Mouse (Mus musculus) frontal cortex, adult 2 months (tissue): ENCODE measurements around the gene Mylpf. TPM values are rescaled to one million over a fixed set of nuclear protein-coding genes. Genes with fewer than 3 reads are reported as not detected.
A peak's percentile ranks its signal among the peaks of the same experiment; 100 is the strongest.

Source experiments
- DNase-seq, 2 experiments: peaks; one replicate each; pipeline ENCODE4 v3.0.0; 2022; ENCODE audit warnings: low spot score in 1 of 2; ENCODE audit errors: extremely low spot score in 1 of 2
- polyA plus RNA-seq: library from polyadenylated mRNA; depleted of rRNA; stranded (reverse); fragments of >200 nt; gene quantifications from 2 replicates; pipeline ENCODE4 v1.2.3, GENCODE M21; 2012

Gene Mylpf
- polyA plus RNA-seq, 1 experiment = 1.6 TPM

GRCm38 (mm10) chr7:127196484-127196883 is 12.2 kb upstream of the Mylpf start:
- no peak for DNase-seq

- no peak for DNase-seq
These were observed 2.1 kb upstream of the Mylpf start for GRCm38 (mm10) chr7:127206606-127207005.

GRCm38 (mm10) chr7:127207374-127208294 is 1.1 kb upstream of the Mylpf start:
- no peak for DNase-seq

- no peak for DNase-seq
These were observed 466 bp upstream of the Mylpf start, which contains the start of gene Tbc1d10b for GRCm38 (mm10) chr7:127208295-127208552. Gene Tbc1d10b, minus strand, starts transcription at chr7:127208468.

GRCm38 (mm10) chr7:127209851-127210250 is 1.2 kb downstream of the Mylpf start:
- no peak for DNase-seq

GRCm38 (mm10) chr7:127210266-127210665 is 1.6 kb downstream of the Mylpf start:
- no peak for DNase-seq

GRCm38 (mm10) chr7:127211014-127211745 is 2.5 kb downstream of the Mylpf start:
- no peak for DNase-seq

- DNase-seq = no peak
These were observed 4.0 kb downstream of the Mylpf start for GRCm38 (mm10) chr7:127212432-127213250.

- DNase-seq = peak in 1 of 2 experiments; percentile 66
These were observed 4.8 kb downstream of the Mylpf start for GRCm38 (mm10) chr7:127213485-127213884.

GRCm38 (mm10) chr7:127213930-127214329 is 5.2 kb downstream of the Mylpf start:
- no peak for DNase-seq

- no peak for DNase-seq
These were observed 5.8 kb downstream of the Mylpf start for GRCm38 (mm10) chr7:127214521-127214920.

GRCm38 (mm10) chr7:127214981-127215871 is 6.5 kb downstream of the Mylpf start:
- peak in 1 of 2 experiments; percentile 76 for DNase-seq

GRCm38 (mm10) chr7:127216307-127216706 is 7.6 kb downstream of the Mylpf start:
- no peak for DNase-seq

- no peak for DNase-seq
These were observed 8.8 kb downstream of the Mylpf start for GRCm38 (mm10) chr7:127217475-127217874.

GRCm38 (mm10) chr7:127217901-127218642 is 9.4 kb downstream of the Mylpf start:
- DNase-seq = no peak

GRCm38 (mm10) chr7:127218670-127219069 is 10.0 kb downstream of the Mylpf start:
- no peak for DNase-seq

- DNase-seq = no peak
These were observed 11.8 kb downstream of the Mylpf start for GRCm38 (mm10) chr7:127220440-127220839.

- no peak for DNase-seq
These were observed 14.4 kb downstream of the Mylpf start for GRCm38 (mm10) chr7:127223106-127223505.
